Mouse (Mus musculus): ENCODE measurements around the gene Rora.

The Rora gene

DNA sequence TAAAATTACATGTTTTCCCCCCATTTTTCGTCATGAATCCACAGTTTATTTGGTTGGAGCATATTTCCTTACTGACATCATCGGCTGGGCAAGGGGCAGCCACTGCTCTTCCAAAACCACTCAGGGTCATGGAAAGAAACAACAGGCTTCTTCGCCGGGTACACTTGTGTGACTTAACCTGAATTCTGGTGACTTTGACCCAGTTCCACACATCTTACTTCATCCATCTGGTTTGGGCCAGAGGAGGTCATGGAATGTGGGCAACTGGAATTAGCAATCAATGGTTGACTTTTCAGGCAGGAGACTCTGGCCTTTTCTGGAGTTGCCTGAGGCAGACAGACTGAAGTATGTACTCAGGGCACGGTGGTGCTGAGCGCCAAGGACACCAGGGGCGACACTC, 685.6 kb downstream of the Rora start:
- DNase-seq (ENCODE audit: low read depth, low spot score), result no peak

DNA sequence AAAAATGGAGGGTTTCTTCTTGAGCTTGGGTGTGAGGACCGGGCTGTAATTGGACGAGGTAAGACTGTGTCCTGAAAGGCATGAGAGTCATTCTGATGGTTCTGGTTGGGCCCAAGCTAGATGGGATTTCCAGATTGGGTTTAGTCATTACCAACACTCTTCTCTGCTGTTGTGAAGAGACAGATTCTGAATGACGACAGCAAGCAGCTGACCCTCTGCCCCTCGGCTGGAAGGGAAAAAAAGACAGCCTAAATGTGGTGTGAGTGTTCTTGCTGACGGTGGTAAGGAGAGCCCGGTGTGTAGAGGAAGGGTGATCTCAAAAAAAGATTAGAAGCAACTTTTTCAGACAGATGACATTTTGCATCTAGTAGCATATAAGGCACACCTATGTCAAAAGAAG, 686.2 kb downstream of the Rora start:
- DNase-seq (ENCODE audit: low read depth, low spot score), result no peak

DNA sequence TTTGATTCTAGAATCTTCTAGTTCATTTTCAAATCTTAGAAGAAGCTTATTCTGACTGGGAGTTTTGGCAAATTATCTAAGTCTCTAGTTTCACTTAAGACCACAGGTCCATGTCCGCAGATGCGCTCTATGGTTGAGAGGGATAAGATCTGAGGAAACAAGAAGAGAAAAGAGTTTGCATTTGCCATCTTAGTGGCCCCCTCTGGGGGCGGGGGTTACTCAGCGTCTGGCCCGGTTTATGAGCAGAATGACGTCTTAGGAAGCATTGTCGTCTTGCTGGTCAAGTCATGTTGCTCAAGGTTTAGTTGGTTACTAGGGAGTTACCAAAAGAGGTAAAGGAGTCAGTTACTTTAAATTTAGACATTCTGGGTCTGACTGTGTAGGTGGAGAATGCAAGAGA, 686.8 kb downstream of the Rora start:
- DNase-seq (ENCODE audit: low read depth, low spot score), result no peak

DNA sequence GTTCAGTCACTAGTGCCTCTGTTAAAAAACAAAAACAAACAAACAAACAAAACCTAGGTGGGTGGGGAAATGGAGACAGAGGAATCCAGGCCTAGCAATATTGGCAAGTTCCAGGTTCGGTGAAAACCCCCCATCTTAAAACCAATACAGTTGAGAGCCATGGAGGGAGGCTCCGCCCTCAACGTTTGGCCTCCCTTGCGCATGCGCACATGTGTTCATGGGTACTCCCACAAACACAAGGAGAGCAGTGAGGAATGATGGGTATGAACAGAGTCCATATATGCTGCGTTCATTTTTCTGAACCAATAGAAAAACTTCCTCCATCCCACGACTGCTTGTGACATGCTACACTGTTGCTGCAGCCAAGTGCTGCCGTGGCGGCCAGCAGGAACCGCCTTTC, 690.3 kb downstream of the Rora start:
- DNase-seq (ENCODE audit: low read depth, low spot score), result no peak

DNA sequence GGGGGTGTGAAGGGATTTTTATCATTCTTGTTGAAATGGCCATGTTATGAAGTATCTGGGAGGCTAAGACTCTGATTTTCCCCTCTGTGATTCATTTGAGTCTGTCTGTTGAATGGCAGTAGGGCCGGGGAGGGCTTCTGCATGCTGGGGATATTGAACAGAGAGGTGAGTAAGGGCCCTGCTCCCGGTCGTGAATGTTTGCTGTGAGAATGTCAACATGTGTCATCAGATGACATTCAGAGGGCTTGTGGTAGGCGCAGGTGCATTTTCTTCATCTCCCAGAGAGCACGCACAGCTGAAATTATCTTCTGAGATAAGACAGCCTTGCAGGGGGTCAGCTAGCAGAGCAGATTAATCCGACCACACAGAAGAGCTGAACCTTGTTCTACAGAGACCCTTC, 692.0 kb downstream of the Rora start:
- no peak for DNase-seq (ENCODE audit: low read depth, low spot score)

DNA sequence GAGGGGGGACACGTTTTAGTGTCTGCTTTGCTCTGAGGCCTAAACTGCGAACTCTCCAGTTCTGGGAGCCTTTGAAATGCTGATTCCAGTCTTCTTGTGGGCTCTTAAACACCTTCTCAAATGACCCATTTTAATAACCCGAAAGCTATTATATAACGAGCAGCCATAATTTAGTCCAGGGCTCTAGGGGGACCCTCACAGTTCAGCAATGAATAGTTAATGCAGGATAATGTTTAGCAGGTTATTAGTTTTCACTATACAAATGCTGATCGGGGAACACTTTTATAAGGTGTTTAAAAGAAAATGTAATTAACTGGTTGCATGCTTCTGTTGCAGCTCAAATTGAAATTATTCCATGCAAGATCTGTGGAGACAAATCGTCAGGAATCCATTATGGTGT, 694.2 kb downstream of the Rora start:
- peak; percentile 48 for DNase-seq (ENCODE audit: low read depth, low spot score)

DNA sequence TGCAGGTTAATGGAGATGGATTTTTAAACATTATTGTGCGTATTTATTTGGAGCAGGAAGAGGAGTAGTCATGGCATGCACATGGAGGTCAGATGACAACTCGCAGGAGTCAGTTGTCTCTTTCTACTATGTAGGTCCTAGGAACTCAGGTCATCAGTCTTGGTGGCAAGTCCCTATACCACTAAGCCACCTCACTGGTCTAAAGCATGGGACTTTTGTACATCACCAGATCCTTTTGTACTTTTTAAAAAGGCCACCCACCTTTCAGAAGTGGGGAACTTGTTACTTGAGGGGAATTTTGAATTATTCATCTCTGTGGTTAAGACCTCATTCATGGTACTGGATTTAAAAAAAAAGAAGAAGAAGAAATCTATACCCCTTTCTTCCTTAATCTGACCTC, 696.0 kb downstream of the Rora start:
- no peak for DNase-seq (ENCODE audit: low read depth, low spot score)

DNA sequence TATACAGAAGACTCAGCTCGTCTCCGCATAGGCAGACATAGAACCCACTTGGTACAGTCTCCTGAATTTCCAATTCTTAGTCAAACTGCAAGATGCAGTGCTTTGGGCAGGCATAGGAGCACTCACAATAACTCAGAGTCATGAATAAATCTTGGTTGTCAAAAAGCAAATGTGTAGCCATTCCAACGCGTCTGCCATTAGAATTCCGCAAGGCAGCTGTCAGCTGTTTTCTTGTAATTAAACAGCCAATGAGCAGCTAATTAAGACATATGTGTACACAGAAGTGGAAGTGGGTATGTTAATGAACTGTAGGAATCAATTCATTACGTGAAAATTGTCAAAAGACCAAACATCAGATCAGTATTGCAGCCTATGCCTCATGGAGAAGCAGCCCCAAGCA, 700.6 kb downstream of the Rora start:
- no peak for DNase-seq (ENCODE audit: low read depth, low spot score)

DNA sequence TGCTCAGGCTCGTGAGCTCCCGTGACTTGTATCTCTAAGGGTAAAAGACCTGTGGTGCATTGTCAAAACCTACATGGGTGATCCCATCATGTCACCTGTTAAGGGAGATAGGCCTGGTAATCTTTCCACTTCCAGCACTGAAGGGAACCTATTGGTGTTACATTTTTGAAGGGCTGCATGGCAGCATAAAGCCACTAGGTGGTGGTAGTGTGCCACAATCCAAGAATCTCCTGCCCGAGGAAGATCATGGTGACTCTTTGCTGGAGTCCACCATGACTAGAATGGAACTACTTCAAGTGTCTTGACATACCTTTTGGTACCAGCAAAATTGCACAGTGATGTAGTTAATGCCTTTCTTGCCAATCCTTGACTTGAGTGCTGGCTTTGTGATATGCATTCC, 704.2 kb downstream of the Rora start:
- no peak for DNase-seq (ENCODE audit: low read depth, low spot score)

DNA sequence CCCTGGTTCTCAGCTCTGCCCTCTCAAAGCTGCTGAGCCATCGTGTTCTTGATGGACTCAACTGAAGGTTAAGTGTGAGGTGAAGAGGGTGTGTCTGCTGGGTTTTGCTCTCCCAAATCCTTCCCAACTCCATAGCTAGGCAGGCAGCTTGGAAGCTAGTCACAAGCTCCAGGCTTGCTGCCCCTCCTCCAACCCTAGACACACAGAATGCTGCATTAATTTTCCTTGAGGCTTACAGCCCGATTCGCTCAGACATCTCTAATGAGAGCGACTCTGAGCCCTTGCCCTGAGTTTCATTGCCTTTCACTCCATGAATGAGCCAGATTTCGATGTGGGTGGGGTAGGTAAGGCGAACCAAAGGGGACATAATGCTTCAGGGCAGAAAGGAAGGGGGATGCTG, 705.2 kb downstream of the Rora start:
- no peak for DNase-seq (ENCODE audit: low read depth, low spot score)

DNA sequence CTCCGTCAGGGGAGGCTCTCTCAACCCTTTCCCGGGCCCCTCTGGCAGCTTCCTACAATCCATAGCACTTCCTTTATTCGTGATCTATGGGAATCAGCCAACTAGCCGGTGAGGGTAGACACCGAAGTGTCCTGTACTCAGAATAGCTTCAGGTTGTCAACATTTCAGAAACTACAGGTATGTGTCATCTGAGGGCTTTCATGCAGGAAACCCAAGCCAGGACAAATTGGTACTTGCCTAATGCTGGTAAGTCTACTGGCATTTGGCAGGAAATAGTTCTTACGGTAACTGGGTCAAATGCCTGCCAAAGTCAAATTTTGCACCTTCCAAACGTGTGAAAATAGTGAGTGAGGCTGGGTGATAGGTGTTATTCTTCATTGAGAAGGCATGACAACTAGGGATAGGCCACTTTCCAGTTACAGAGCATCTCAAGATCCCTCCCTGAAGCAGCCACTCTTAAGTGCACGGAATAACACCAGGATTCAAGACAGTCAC, 708.4 kb downstream of the Rora start:
- no peak for DNase-seq (ENCODE audit: low read depth, low spot score)

DNA sequence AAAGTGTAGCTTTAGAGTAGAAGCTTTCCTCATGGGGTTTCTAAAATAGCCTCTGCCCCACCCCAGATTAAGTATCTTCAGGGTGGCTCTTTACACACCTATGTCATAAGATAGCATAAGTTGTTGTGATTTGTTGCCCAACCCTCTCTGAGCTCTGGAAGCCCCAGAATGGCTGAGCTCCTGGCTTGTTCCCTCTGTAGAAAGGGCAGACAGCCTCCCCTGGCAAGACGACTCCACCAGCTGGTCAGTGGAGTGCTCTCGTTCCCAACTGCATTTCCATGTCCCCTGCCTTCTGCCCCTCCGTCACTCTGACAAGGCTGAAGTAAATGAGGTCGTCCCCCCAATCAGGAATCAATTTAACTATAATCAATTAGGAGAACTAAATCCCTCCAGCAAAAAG, 709.2 kb downstream of the Rora start:
- DNase-seq (ENCODE audit: low read depth, low spot score), result peak; percentile 54

DNA sequence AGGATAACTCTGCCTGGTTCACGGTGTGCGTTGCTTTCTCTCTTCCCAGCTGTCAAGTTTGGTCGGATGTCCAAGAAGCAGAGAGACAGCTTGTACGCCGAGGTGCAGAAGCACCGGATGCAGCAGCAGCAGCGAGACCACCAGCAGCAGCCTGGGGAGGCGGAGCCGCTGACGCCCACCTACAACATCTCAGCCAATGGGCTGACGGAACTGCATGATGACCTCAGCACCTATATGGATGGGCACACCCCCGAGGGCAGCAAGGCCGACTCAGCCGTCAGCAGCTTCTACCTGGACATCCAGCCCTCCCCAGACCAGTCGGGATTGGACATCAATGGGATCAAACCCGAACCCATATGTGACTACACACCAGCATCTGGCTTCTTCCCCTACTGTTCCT, 710.5 kb downstream of the Rora start:
- no peak for DNase-seq (ENCODE audit: low read depth, low spot score)

DNA sequence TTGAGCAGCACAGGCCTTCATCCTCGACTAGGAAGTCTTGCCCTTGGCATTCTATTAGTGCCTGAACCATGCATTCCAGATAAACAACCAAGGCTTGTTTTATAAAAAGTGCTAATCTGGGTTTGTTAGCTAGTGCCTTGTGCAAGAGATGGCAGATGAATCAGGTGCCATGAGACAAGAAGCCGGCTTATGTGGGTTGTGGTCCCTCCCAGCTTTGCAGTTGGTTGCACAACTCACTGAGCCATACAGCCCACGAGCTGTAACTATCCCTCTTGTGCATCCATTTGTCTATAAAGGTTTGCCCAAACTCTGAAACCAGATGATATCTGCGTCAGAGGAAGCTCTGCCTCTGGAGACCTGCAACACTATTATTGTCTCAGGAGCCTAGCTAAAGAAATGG, 713.5 kb downstream of the Rora start:
- DNase-seq (ENCODE audit: low read depth, low spot score), result no peak

DNA sequence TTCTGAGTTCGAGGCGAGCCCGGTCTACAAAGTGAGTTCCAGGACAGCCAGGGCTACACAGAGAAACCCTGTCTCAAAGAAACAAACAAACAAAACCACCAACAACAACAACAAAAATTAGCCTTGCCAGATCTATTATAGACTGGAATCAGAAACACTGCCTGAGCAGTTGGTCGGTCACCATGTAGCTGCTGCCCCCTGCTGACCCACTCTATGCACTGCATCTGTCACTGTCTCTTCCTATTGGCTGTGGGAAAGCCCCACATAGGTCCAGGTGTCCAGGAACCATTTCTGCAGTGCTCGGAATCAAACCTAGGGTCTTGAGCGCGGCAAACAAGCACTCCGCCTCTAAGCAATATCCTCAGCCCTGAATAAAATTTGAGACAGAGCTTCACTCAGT, 714.5 kb downstream of the Rora start:
- DNase-seq (ENCODE audit: low read depth, low spot score), result peak; percentile 59

DNA sequence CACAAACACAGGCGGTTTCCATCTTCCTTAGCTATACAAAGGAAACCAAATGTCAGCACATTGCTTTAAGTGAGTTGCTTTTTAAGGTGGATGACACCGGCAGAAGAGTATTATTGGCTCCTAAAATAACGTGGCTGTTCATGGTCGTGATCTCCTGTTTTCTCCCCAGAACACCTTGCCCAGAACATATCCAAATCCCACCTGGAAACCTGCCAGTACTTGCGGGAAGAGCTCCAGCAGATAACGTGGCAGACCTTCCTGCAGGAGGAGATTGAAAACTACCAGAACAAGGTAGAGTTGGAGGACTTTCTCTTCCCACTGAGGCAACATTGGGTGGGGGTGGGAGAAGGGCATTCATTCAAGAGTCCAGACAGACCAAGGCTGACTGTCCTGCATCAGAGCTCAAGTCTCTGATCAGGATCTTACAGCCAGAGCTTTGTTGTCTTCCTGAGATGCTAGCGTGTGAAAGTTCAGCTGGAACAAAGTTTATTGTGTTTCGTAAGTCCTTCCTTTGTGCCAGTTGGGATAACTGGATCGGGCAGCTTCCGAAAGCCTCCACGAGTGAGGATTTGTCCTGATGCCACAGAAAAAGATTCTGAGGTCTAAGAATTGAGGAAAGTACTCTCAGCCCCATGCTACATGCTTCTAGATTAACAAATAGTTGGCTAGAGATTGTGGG, 717.6 kb downstream of the Rora start:
- no peak for DNase-seq (ENCODE audit: low read depth, low spot score)

DNA sequence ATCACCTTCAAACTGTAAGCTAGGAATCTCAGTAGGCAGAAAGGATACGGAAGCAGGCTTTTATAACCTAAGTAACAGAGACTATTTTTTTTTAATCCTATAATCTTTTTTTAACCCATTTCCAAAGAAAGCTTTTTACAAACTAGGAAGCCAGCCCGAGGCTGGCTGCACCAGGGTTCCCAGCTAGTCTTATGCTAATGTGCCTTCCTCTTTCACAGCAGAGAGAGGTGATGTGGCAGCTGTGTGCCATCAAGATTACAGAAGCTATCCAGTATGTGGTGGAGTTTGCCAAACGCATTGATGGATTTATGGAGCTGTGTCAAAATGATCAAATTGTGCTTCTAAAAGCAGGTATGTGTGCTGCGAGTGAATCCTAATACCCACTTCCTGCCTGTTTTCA, 719.3 kb downstream of the Rora start:
- no peak for DNase-seq (ENCODE audit: low read depth, low spot score)

DNA sequence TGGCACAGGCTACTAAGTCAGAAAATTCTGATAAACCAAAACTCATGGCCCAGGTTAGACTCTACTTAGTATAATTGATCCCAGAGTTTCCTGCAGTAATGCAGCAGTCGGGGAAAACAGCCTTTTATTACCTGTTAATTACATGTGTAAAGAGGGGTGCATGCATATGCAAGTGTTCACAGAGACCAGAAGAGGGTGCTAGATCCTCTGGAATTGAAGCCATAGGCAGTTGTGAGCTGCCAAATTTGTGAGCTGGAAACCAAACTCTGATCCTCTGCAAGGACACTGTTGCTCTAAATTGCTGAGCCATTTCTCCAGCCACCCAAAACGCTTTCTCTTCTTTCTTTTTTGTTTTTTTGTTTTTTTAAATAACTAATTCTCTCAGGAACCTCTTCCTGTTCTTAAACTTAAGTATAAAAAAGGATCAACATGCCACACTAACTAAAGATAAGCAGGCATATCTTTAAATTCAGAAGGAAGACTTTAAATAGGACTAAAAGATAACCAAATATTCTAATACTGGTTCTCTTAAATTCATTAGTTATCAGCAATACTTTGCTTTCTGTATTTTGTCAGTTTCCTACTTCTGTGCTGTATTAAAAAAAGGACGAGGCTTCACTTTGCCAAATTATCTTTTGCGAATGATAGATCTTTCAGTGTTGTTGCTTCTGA, 723.5 kb downstream of the Rora start:
- no peak for DNase-seq (ENCODE audit: low read depth, low spot score)

DNA sequence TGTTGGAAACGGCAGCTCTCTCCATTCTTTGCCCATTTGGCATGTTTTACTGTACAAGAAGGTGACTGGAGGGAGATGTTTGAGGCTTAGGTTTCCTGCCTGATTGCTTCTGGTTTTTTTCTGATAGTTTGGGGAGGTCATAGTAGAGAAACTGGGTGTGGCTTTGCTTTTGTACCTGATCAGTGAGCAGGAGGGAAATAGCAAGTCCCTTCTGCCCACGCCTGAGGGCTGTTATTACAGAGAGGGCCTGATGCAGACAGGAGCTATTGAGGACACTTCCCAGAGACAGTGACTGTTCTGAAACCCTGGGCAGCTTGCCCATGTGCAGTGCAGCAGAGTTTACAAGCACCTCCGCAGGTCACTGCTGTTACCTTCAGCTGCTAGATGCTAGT, 724.1 kb downstream of the Rora start:
- no peak for DNase-seq (ENCODE audit: low read depth, low spot score)

DNA sequence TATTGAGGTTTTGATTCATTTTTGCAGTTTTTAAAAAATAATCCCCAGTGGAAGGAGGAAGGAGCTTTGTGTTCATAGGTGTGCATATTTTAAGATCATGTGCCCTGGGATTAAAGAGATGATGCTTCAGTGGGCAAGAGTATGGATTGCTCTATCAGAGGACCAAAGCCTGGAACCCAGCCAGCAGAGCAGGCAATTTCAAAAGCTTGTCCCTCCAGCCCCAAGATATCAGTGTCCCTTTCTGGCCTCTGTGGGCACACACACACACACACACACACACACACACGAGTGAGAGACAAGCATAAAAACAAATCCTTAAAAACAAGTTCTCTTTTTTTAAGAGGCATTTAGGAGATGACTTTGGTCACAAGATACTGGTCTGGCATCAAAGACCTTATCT, 727.0 kb downstream of the Rora start:
- DNase-seq (ENCODE audit: low read depth, low spot score), result no peak

DNA sequence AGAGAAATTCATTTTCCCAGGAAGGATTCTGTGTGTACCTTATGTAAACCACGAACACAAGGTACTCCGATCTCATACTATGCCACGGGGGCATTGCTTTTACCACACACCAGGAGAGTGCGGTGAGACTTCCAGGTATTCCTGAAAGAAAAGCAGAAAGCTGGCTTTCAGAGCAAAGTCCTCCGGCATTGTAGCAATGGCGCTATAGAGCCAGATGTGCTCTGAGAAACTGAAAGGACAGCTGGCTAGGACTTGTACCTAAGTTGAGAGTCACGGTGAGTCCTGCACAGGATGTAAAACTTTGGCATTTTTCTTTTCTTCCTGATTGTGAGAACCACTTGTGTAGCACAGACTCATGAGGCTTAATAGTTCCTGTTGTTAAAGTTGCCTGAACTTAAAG, 728.2 kb downstream of the Rora start:
- no peak for DNase-seq (ENCODE audit: low read depth, low spot score)

DNA sequence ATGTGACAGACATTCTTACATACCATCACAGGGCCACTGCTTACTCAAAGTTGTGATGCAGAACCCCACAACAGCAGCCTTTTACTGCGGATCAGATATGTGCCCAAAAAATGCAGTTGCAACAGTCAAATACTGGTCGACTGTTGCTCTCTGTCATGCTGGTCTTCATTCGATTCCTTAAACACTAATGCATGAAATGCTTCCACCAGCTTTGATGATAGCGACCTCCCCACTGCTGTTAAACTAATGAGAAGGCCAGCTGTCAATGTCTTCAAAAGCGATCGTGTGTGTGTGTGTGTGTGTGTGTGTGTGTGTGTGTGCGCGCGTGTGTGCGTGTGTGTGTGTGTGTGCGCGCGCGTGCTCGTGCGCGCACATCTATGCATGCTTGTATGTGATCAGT, 730.9 kb downstream of the Rora start:
- no peak for DNase-seq (ENCODE audit: low read depth, low spot score)

DNA sequence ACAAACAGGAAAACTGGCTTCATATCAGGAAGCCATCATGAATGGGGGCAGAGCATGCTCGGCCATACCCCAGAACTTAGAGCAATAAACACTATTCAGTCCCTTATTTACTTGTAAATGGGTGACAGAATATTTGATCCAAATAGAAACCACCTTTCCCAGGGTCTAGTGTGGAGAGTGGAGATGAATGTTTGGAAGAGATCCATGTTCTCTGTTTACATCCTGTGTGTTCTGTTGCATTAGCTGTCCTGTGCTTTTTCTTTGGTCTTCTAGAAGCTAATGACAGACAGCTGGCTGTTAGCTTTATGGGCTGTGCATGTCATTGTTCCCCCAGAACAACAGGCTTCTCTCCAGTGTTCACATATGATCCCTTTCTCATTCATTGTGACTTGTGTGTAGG, 731.3 kb downstream of the Rora start:
- DNase-seq (ENCODE audit: low read depth, low spot score), result no peak

DNA sequence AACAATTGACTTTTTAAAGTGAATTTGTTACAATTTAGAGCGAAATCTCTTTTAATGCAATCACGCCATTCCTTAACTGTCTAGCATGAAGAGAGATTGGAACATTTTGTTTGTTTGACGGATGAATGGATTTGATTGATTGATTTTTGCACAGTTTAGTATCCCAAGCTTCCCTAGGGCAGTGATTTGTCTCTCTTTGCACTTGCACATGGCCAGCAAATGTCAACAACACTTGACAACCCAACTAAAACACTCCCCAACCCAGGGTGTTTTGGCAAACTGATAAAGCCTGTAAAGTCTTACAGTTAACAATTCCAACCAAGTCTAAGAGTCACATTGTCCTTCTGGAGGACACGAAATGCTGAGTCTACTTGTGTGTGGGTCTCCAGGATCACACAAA, 733.7 kb downstream of the Rora start:
- no peak for DNase-seq (ENCODE audit: low read depth, low spot score)
